15 mouse cellular contexts compared by ENCODE assay signal in the genomic region with DNA sequence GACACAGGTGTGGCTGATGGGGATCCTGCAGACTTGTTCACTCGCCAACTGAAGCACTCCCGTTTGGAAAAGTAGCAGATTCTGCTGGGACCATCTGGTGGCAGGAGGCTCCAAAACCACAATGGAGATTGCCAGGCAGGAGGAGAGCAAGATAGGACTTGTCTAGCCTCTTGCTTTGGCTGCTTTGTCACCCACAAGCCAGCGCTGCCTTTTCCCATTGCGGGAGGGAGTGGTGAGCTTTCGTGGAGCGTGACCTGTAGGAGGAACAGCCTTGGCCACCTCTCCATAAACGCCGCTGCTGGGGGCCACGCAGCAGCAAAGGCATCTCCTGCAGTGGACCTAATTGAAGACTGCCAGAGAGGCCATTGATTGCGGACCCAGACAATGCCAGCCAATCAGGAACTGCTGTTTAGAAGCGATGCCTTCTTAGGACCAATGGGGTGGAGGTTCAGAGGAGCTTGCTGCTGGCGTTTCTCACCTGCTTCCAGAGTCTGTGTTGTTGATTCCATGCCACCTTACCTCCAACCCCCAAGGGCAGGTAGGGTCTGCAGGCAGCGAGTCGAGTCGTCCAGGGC.
DNase-seq lines count a peak whose midpoint lies in the region; ATAC-seq and TF ChIP-seq lines count a peak whose summit lies in the region.
"Had no signal": no experiment of that assay in that cellular context is flagged by ENCODE, and none has a peak within 500 bp of the region (broad histone marks: within the 10 kb centered on the region; RNA-seq: fewer than 3 reads in every experiment).

No protein-coding gene starts in this region.

- H3K27me3 ChIP-seq in hindbrain, embryonic 15.5 days = 0 out of 2 replicates have a peak, but pooled peaks cover 5% of the 10 kb centered on the region
- no peaks in the 10 kb centered on the region for H3K27me3 ChIP-seq in stomach, postnatal 0 days (ENCODE audit: control insufficient read depth, insufficient read depth, low read length)

- H3K9ac ChIP-seq in hindbrain, embryonic 15.5 days = no peak overlapping the region
- no peak overlapping the region for H3K9ac ChIP-seq in stomach, postnatal 0 days (ENCODE audit: low read length)
- H3K9ac ChIP-seq: embryonic facial prominence, embryonic 12.5 days; limb, embryonic 13.5 days had no signal

- peaks cover 54% of the 10 kb centered on the region for H3K4me1 ChIP-seq in hindbrain, embryonic 15.5 days (replicated peaks)
- peaks cover 5% of the 10 kb centered on the region for H3K4me1 ChIP-seq in stomach, postnatal 0 days (replicated peaks; ENCODE audit: control insufficient read depth, insufficient read depth)

- peak overlapping the region; percentile 68; the same call in 1 of the 2 replicates for H3K27ac ChIP-seq in hindbrain, embryonic 15.5 days (replicated peaks)
- no peak overlapping the region for H3K27ac ChIP-seq in stomach, postnatal 0 days (replicated peaks)
- H3K27ac ChIP-seq: embryonic facial prominence, embryonic 12.5 days; layer of hippocampus, adult 2 months; limb, embryonic 13.5 days had no signal

- H3K4me3 ChIP-seq in hindbrain, embryonic 15.5 days = no peak overlapping the region
- H3K4me3 ChIP-seq in stomach, postnatal 0 days (ENCODE audit: low read depth, low read length) = no peak overlapping the region
- H3K4me3 ChIP-seq: embryonic facial prominence, embryonic 12.5 days; layer of hippocampus, adult 2 months; limb, embryonic 13.5 days had no signal

- TF ChIP-seq EP300 in stomach, postnatal 0 days (optimal IDR thresholded peaks at IDR 0.05) = no peak

- H3K9me3 ChIP-seq in hindbrain, embryonic 15.5 days = no peaks in the 10 kb centered on the region
- no peaks in the 10 kb centered on the region for H3K9me3 ChIP-seq in stomach, postnatal 0 days (ENCODE audit: control insufficient read depth, low read length)
- H3K9me3 ChIP-seq: embryonic facial prominence, embryonic 12.5 days; limb, embryonic 13.5 days had no signal

- peak; percentile 49 for DNase-seq in cerebellum, adult 18-20 months
- DNase-seq in cerebellum, adult 11 months = no peak
- peak; percentile 21 for DNase-seq in urinary bladder, postnatal 25 days (ENCODE audit: low spot score)
- DNase-seq in urinary bladder, postnatal 4 days (ENCODE audit: low spot score in 2 of 2) = no peak
- DNase-seq in stomach, postnatal 0 days (ENCODE audit: low spot score) = no peak
- DNase-seq in right cerebral cortex, postnatal 14 days = no peak
- DNase-seq in layer of hippocampus, adult 9-10 months (ENCODE audit: low spot score) = no peak
- DNase-seq: adrenal gland, postnatal 25 days; gastrocnemius, postnatal 36 days; heart, postnatal 4 days had no signal

- peak; percentile 13; the same call in 1 of the 2 replicates for TF ChIP-seq CTCF in stomach, postnatal 0 days (IDR thresholded peaks at IDR 0.05; ENCODE audit: low read depth)

- WGBS in hindbrain, embryonic 15.5 days = 28% methylated on average over 15 of the region's 15 CpGs
- WGBS in stomach, postnatal 0 days = 59% methylated on average over 15 of the region's 15 CpGs

- H3K36me3 ChIP-seq in hindbrain, embryonic 15.5 days = no peaks in the 10 kb centered on the region
- no peaks in the 10 kb centered on the region for H3K36me3 ChIP-seq in stomach, postnatal 0 days (ENCODE audit: control insufficient read depth, insufficient read depth, low read length)
- H3K36me3 ChIP-seq: embryonic facial prominence, embryonic 12.5 days; limb, embryonic 13.5 days had no signal

- H3K4me2 ChIP-seq in hindbrain, embryonic 15.5 days = peak overlapping the region; percentile 18; the same call in 1 of the 2 replicates
- H3K4me2 ChIP-seq in stomach, postnatal 0 days (replicated peaks; ENCODE audit: low read depth) = no peak overlapping the region
- H3K4me2 ChIP-seq: embryonic facial prominence, embryonic 12.5 days; limb, embryonic 13.5 days had no signal

- no peak for ATAC-seq in hindbrain, embryonic 15.5 days (ENCODE audit: low FRiP score, low read depth)
- no peak for ATAC-seq in stomach, postnatal 0 days (ENCODE audit: low FRiP score, low TSS enrichment)
- ATAC-seq: lung, postnatal 0 days had no signal

Comparison
In these comparisons a context has a peak if more than half of its experiments do, and no peak if none do; other contexts are left out.
1. DNase-seq: peak in cerebellum, adult 18-20 months (2 of 2) and urinary bladder, postnatal 25 days (single experiment); none in cerebellum, adult 11 months (single experiment), urinary bladder, postnatal 4 days (0 of 2), stomach, postnatal 0 days (single experiment), right cerebral cortex, postnatal 14 days (single experiment) and layer of hippocampus, adult 9-10 months (single experiment).